Mouse (Mus musculus) hindlimb bud, embryonic 11.5 days (tissue): ENCODE results near the gene Arhgef19.

ENCODE experiments used
- DNase-seq: peaks from one replicate; pipeline ENCODE4 v3.0.0-alpha.2; 2012; ENCODE audit warnings: low read depth, low spot score; ENCODE audit errors: extremely low spot score

The Arhgef19 gene

DNA sequence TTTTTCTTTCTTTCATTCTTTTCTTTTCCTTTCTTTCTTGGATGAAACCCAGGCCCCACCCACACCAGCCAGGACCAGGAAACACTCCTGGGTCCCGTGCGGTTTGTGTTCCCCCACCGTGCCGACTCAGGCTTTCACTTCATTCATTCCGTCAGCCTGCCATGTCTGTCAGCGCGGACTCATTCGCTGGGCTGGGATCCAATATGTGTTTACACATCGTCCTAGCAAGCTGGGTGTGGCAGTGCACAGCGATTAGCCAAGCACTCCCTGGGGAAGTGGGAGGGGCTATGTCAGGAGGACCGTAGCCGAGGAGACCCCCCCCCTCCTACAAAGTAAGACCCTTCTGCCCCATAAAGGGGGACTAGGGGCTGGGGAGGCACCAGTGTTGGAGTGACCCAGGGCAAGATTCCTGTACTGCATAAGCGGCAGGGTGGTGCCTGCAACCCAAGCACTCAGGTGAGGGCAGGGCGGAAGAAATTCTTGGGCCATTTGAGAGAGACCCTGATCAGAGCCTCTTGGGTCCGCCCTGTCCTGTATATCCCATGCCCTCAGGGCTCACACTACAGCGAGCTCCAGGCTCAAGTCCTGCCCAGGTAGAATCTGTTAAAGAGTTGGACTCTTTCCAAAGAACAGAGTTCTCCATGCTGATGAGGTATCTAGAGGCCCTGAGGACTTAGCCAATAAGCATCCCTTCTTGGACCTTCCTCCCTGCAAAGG, 20.9 kb downstream of the Arhgef19 start:
- DNase-seq = no peak

DNA sequence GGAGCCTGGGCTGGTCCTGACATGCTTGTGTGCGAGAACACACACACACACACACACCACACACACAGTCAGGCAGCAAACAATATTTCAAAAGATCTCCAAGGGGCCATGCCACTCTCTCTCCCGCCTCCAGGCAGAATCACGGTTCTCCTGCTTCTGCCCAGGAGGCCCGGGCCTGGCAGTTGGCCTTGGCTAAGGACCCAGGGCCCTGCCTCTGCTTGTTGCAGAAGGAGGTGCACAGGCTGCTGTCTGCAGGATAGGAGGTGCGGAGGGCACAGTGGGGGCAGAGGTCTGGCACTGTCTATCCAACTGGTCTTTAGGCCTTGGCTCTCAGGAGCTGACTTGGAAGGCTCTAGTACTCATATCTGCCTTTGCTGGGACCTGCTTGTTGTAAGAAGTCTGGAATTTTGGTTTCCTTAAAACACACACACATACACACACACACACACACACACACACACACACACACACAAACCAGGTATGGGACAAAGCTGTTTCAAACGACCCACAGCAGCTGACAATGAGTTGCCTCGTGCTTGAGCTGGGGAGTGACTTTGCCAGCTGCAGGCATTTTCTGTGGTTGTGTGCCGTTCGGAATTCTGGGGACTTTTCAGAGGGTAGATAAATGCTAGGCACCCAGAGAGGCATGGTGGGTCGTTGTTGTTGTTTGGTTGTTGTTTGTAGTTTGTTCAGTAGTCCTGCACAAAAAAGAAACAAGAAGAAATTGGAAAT, 23.8 kb downstream of the Arhgef19 start:
- no peak for DNase-seq

DNA sequence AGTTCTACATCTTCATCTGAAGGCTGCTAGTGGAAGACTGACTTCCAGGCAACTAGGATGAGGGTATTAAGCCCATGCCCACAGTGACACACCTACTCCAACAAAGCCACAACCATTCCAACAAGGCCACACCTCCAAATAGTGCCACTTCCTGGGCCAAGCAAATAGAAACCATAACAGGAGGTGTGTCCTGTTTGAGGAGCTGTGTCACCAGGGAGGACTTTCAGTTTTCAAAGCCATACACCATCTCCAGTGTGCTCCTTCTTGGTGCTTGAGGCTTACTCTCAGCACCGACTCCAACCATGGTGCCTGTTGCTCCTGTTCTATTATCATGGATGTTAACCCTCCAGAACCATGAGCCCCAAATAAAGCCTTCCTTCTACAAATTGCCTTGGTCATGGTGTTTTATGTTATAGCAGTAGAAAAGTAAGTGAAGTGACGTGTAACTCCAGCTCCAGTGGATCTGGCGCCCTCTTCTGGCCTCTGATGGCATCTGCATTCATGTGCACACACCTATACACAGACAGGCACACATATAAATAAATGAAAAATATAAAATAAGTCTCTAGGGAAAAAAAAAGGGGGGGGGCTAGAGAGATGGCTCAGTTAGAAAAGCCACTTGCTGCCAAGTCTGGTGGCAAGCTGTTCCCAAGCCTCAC, 26.8 kb downstream of the Arhgef19 start:
- DNase-seq = no peak

DNA sequence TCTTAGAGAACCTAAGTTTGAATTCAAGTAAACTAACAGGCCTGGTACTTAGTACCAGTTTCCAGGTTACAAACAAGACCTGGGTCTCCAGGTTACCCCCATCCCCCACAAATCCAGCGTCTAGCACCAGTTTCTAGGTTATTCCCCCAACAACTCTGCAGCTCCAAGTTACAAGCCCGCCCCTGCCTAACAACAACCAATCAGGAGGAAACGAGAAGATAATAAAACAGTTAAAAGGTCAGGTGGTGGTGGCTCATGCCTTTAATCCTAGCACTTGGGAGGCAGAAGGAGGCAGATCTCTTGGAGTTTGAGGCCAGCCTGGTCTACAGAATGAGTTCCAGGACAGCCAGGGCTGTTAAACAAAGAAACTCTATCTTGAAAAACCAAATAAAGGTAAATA, 28.0 kb downstream of the Arhgef19 start:
- no peak for DNase-seq

DNA sequence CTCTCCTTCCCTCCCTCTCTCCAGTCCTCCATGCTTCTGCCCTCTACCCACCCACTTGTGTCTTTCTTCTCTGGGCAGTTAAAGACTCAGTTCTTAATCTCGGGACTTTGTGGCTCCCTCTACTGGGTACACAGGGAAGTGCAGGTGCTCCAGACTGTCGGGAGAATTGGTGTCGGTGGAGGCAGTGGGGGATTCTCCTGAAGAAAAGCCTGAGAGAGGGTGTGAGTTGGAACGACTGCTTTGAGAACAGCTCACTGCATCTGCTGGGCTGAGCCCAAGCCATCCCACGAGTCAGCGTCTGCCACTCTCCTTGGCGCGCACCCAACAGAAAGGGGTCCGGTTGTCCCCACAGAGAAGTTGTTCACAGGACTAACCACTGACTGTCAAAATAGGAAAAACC, 28.5 kb downstream of the Arhgef19 start:
- no peak for DNase-seq

DNA sequence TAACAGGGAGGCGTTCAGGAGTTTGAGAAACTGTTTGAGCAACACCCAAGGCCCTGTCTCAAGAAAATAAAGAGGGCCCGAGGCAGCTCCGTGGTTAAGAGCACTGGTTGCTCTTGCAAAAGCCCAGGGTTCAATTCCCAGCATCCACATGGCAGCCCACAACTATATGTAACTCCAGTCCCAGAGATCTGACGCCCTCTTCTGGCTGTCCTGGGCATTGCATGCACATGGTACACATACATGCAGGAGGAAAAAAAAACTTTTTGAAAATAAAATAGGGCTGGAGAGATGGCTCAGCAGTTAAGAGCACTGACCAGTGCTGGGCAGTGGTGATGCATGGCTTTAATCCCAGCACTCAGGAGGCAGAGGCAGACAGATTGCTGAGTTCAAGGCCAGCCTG, 29.1 kb downstream of the Arhgef19 start:
- no peak for DNase-seq

DNA sequence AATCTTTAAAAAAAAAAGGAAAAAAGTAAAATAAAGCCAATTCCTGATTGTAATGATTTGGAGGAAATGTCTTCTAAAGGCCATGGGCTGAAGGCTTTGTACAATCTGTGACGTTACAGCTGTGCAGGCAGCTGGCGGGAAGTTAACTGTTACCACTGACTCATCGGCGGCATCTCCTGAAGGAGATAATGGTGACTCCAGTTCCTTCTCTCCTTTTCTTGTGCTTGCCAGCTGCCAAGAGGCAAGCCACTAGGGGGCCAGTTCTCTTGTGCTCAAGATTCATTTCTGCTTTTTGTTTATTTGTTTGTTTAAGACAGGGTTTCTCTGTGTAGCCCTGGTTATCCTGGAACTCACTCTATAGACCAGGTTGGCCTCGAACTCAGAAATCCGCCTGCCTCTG, 29.8 kb downstream of the Arhgef19 start:
- no peak for DNase-seq

DNA sequence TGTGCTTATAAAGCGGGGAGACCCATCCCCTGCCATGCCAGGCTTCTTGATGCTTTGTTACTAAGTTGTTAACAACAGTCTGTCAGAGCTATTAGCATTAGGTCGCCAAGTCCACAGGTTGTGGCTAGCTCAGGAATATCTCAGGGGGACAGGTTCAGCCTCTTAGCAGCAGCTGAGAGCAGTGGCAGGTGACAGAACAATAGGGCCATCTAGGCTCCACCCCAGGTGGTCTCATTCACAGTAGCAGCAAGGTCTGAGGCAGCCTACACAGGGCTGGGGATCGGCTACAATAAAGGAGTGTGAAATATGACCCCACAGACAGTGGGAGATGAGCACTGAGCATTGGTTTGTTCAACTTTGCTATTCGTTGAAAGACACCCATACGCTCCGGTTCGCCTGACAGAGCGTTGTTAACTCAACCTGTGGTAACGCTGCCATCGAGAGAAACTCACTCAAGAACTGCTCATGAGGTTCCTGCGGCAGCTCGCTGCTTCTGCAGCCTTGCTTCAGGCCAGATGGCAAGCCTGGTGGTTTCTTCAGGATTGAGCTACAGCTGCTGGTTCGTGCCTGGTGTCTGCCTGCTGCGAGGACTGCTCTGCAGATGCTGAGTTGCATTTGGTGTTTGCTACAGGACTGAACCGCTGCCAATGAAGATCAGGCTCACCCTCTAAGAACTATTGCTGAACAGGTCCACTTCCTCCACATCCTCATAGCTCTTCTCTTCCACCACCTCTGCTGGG, 31.1 kb downstream of the Arhgef19 start:
- no peak for DNase-seq

DNA sequence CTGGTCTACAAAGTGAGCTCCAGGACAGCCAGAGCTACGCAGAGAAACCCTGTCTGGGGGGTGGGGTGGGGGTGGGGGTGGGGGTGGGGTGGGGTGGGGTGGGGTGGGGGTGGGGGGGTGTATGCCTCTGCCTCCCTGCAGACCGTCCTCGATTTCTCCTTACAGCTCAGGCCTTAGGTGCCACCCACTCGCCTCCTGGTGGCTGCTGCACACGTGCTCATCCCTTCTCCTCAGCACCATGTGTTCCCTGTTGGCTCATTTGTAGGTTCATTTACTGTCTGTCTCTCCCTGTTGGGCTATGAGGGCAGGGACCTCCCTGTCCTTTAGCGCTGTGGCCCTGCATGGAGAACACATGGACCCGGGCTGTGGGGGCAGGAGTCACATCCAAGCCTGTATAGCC, 31.9 kb downstream of the Arhgef19 start:
- no peak for DNase-seq

DNA sequence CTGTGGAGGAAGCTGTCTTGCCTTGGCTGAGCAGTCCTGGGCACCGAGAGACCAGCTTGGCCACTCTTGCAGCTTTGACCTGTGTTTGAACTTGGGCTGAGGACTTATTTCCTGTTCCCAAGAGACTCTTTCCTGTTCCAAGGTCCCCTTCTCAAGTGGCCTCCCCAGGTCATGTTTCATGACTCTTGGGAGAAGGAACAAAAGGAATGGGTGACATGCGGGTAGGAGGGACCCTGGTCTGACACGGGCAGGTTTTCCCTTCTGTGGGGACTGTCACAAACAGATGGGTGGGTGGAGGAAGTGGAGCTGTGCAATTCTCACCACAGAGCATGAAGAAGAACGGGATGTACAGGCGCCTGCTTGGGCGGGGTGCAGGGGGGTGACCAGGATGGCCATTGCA, 32.4 kb downstream of the Arhgef19 start:
- no peak for DNase-seq

DNA sequence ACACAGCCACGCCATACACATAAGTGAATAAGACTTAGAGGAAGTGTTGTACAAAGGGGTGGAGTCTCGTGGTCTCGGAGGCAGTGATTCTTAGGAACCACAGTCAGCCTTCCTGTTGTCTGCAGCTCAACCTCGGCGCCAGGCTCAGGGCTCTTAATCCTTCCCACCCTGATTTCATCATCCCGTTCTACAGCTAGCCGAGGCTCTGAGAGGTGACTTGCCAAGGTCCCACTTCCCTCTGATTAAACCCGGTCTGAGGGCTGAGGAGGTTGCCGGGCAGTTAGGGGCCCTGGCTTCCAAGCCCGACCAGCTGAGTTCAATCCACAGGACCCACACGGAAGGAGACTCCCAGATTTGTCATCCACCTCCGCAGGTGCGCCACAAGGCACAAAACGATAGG, 33.6 kb downstream of the Arhgef19 start:
- DNase-seq = no peak

DNA sequence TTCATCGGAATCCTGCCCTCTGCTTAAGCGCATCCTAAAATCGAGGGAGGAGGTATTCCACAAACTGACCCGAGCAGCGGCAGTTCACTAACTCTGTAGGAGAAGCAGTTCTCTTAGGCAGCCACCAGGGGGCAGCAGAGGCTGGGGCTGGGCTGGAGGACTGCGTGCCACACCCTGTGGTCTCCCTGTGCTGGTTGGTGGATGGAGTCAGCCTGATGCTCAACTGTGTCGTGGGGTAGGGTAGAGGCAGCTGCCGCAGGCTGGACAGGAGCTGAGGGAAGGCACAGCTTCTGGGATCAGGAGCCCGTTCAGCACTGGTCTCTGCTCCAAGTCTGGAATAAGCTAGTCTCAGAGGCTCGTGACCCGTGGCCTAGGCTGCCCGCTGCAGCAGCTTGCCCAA, 34.0 kb downstream of the Arhgef19 start:
- no peak for DNase-seq

DNA sequence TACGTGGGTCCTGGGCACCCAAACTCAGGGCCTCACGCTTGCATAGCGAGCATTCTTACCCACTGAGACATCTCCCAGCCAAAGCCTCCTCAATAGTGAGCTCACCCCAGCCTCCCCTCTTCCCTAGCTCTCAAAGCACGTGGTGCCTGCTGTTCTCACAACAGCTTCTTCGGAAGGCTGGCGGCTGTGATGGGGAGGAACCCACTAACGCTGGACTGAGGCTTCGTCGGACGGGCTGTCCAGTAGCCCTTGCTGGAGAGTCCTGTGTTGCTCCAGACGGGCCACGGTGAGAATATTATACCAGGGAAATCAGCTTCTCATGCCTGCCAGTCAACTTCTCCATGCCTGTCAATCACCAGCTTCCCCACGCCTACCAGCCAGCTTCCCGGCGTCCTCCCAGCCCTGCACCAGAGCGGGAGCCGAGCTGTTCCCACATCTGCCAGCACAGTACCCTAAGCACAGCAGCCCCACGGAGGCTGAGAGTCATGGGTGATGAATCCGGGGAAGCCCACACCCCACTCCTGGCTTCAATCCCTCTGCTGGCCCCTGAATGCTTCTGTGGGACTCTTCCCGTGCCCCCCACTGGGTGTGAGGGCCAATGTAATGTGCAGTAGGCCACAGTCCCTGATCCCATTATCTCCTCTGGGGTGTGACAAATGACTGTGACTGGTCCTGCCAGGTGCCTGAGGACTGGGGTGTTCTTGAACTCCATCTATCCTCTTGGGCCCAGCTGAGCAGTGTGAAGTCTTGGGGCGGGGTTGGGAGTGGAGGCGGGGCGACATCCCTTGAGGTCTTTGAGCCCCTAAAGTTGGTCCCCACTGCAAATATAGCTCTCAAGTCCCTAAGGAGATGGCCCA, 35.4 kb downstream of the Arhgef19 start:
- no peak for DNase-seq

DNA sequence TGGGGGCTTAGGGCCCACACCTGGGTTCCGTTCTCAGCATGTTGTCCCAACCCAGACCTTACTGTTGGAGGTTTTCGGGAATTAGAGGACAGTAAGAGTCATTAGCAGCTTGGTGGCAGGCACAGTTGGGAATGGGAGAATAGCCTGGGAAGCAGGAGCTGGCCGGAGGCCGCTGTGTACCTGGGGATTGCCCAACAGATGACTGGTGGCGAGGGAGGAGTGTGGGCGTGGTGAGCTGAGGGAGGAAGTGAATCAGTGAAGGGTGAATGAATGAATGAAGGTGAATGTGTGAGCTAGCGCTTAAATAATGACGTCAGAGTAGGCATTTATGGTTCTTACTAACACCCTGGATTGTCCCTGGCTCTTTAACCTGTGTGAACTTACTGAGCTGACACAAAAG, 37.9 kb downstream of the Arhgef19 start:
- DNase-seq = no peak

DNA sequence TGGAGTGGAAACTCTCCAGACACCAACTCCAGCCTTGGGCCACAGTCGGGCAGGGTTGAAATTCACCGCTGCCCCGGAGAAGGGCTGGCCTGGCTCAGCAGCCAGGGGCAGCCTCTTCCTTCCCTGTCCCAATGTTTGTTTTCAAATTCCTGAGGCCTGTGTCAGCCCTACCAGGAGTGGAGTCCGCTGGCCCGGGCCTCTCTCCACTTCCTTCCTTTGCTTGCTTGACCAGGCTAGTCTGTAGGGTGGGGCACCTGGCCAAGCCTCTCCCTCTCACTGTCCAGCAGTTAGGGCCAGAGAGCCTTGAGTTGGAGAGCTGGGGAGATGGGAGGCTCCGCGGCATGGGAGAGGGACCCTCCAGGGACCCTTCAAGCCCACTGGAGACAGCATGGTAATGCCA, 38.9 kb downstream of the Arhgef19 start:
- no peak for DNase-seq

DNA sequence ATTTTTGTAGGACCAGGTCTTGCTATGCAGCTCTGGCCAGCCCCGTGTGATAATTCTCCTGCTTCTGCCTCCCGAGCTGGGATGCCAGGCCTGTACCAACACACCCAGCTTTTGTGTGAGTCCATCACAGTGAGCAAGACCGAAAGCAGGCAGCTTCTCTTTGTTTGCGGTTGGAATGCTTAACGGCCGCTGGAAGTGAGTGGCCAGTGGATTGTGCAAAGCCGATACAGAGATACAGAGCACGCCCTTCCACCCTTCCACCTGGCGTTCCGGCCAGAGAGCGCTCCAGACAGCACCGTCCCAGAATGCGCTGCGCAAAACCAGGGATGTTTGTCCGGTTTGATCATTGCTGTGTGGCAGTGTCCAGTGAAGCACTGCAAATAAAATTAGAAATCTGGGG, 40.0 kb downstream of the Arhgef19 start:
- no peak for DNase-seq

DNA sequence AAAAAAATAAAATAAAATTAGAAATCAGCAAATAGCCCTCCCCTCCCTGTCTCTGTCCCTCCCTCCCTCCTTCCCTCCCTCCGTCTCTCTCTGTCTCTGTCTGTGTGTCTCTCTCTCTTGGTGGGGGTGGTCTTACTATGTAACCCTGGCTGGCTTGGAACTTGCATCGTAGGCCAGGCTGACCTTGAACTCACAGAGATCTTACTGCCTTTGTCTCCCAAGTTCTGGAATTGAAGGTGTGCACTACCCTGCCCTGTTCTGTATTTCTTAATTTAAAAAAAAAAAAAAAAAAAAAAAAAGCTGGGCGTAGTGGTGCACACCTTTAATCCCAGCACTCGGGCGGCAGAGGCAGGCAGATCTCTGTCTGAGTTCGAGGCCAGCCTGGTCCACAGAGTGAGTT, 40.5 kb downstream of the Arhgef19 start:
- no peak for DNase-seq

DNA sequence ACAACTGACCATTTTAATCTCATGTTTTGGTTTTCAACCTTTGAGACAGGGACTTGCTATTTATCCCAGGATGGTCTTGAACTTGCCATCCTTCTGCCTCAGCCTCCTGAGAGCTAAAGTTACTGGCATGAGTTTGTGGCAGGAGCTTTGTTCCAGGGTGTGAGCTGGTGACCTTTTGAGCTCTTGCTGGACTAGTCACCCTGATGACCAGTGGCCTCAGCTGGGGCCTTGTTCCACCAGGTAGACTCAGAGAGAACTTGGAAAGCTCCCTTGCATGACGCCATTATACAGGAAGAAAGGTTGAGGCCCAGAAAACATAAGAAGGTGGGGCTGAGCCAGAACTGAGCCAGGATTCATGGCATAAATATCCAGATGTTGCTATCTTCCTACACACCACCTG, 41.2 kb downstream of the Arhgef19 start:
- no peak for DNase-seq

DNA sequence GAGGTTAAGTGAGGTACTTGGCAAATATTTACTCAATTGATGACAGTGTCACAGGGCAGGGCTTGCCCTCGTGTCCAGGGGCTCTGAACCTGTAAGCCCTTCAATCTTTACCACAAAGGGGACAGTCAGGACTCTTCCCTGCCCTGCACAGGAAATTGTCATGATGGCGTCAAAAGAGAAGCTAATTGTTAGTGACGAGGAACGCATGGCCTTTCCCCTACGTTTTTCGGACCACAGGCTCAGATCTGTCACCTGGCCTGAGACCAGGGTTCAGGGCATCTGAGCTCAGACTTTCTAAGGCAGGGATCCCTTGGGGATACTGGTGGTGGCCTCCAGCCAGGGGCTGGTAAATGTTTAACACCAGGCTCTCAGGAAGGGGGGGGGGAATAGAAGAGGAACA, 41.9 kb downstream of the Arhgef19 start:
- DNase-seq = no peak

DNA sequence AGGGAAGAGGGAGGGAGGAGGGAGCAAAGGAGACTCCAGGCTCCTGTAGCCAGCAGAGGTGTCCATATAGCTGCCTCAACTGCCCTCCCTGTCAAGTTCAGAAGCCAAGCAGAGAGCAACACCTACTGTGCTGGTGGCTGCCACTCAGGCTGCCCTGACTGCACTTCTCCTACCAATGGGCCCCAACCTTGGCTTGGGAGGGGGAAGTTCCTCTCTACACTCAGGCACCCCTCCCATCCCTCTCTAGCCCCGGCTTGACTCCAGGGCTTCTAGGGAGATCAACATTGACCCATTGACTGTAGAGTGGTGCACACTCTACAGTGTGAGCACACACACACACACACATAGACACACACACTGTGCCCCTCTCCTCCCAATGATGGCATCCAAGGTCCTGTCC, 42.3 kb downstream of the Arhgef19 start:
- no peak for DNase-seq

DNA sequence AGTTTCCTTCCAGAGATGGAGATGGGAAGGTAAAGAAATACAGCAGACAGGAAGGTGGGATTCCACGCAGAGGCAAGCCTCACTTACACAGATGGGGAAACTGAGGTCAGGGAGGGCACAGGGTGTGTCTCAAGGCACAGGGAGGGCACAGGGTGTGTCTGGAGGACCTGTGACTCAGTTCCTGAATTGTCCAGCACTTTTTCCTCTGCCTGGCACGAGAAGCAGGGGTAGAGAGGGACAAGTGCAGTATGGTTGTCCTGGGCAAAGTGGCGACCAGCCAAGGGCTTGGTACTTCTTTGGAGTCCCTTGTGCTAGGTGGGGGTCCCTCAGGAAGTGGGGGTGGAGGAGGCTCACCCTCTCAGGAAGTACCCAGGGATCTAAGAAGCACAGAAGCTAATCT, 42.8 kb downstream of the Arhgef19 start:
- DNase-seq = no peak
